Comparison of ENCODE assay signal across 8 mouse cellular contexts in the genomic region with DNA sequence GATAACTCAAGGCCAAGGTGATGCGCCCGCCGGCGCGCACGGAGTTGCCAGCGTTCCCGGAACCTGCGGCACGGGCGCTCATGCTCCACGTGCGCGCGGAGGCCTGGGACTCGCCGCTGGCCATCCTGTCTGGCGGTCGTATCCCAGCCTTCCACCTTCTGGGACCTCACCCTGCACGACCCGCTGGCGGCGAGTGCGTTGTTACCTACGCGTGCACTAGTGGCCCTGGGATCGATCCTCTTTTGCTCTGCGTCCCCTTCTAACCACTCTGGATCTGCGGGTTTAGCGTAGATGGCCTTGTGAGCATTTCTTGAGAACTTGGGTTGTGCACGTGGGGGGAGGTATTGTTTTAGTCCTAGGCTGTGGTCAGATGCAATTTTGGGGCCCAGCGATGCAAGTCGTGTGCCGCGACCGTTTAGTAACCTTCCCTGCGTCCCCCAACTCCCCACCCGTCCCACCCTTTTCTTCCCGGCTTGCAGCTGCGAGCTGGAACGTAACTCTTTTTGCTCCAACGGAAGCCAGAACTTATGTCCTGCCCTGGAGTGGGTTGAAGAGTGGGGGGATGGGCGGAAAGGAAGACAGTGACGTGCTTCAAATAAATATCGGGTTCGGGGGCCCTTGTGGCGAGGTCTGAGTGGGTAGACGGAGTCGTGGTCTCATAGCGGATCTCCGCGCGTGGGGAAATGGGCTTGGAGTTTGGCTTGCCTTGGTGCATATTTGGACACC. TPM values are rescaled to one million over a fixed set of nuclear protein-coding genes. Genes with fewer than 3 reads are reported as not detected.
DNase-seq lines count a peak whose midpoint lies in the region; ATAC-seq and TF ChIP-seq lines count a peak whose summit lies in the region.

No protein-coding gene starts in this region.

- peak overlapping the region; percentile 72 for H3K4me2 ChIP-seq in forebrain, embryonic 12.5 days
- peak overlapping the region; percentile 54 for H3K4me2 ChIP-seq in lung, embryonic 16.5 days (ENCODE audit: low read depth, low read length)

- H3K27ac ChIP-seq in layer of hippocampus, adult 2 months = peak overlapping the region; percentile 92; the same call in 1 of the 2 replicates
- H3K27ac ChIP-seq in forebrain, embryonic 12.5 days = peak overlapping the region; percentile 87
- peak overlapping the region; percentile 92 for H3K27ac ChIP-seq in lung, embryonic 16.5 days (ENCODE audit: low read length)

- no peak for TF ChIP-seq CTCF in layer of hippocampus, adult 2 months (conservative IDR thresholded peaks at IDR 0.05)

- peaks cover 36% of the 10 kb centered on the region for H3K4me1 ChIP-seq in forebrain, embryonic 12.5 days
- peaks cover 25% of the 10 kb centered on the region for H3K4me1 ChIP-seq in lung, embryonic 16.5 days (replicated peaks; ENCODE audit: control insufficient read depth, insufficient read depth, low read length)

- peak; percentile 62 for ATAC-seq in forebrain, embryonic 12.5 days (ENCODE audit: low FRiP score)
- peak; percentile 63 for ATAC-seq in lung, embryonic 16.5 days (ENCODE audit: low read depth)

- peak overlapping the region; percentile 90 for H3K4me3 ChIP-seq in layer of hippocampus, adult 2 months
- peak overlapping the region; percentile 80 for H3K4me3 ChIP-seq in forebrain, embryonic 12.5 days (replicated peaks)
- H3K4me3 ChIP-seq in lung, embryonic 16.5 days (ENCODE audit: low read length) = peak overlapping the region; percentile 79

- H3K9ac ChIP-seq in forebrain, embryonic 12.5 days = peak overlapping the region; percentile 85
- H3K9ac ChIP-seq in lung, embryonic 16.5 days (ENCODE audit: low read length) = peak overlapping the region; percentile 86

- H3K27me3 ChIP-seq in forebrain, embryonic 12.5 days = peaks cover 16% of the 10 kb centered on the region
- H3K27me3 ChIP-seq in lung, embryonic 16.5 days (ENCODE audit: control insufficient read depth, insufficient read depth, low read depth, low read length) = no peaks in the 10 kb centered on the region

- H3K36me3 ChIP-seq in forebrain, embryonic 12.5 days (replicated peaks) = peaks cover 20% of the 10 kb centered on the region
- H3K36me3 ChIP-seq in lung, embryonic 16.5 days (ENCODE audit: control insufficient read depth, insufficient read depth, low read length) = peaks cover 13% of the 10 kb centered on the region

- no peaks in the 10 kb centered on the region for H3K9me3 ChIP-seq in forebrain, embryonic 12.5 days
- no peaks in the 10 kb centered on the region for H3K9me3 ChIP-seq in lung, embryonic 16.5 days (ENCODE audit: control insufficient read depth, low read length)

- DNase-seq in layer of hippocampus, adult 2 months (ENCODE audit: low spot score in 2 of 2) = no peak
- DNase-seq in layer of hippocampus, adult 11-12 months (ENCODE audit: low spot score) = no peak
- DNase-seq in adrenal gland, postnatal 36 days = peak; percentile 45 to 60
- peak; percentile 71 for DNase-seq in induced T-regulatory cell, adult 2 months (ENCODE audit: low read depth)
- DNase-seq in ovary, postnatal 10 days (ENCODE audit: low spot score) = peak; percentile 41
- peak; percentile 3 to 22 for DNase-seq in urinary bladder, postnatal 36 days (ENCODE audit: low spot score in 2 of 2)

- WGBS in forebrain, embryonic 12.5 days = 0% methylated on average over 53 of the region's 53 CpGs
- WGBS in lung, embryonic 16.5 days = under 1% methylated on average over 53 of the region's 53 CpGs

RNA-seq across cellular contexts. Expression of gene Cdca7, which starts 0.7 kb away (rescaled TPM):
- 1 to 10 TPM; 3.1 to 9.1 TPM for total RNA-seq in layer of hippocampus, adult 2 months (2021)
- 1 to 10 TPM; 3.6 to 4.3 TPM for total RNA-seq in adrenal gland, postnatal 36 days (2021)
- polyA plus RNA-seq in forebrain, embryonic 12.5 days (2016; fragmentation: Nextera tagmentation; extraction: Ambion mirVana) = 228 and 252 TPM in 2 replicates
- polyA plus RNA-seq in lung, embryonic 16.5 days (2015; fragmentation: Nextera tagmentation; extraction: Ambion mirVana) = 130 and 137 TPM in 2 replicates

Comparison
In these comparisons a context has a peak if more than half of its experiments do, and no peak if none do; other contexts are left out.
1. DNase-seq: peak in adrenal gland, postnatal 36 days (2 of 2), induced T-regulatory cell, adult 2 months (single experiment), ovary, postnatal 10 days (single experiment) and urinary bladder, postnatal 36 days (2 of 2); none in layer of hippocampus, adult 2 months (0 of 2) and layer of hippocampus, adult 11-12 months (single experiment).
2. Peak in every context shown above with its lines, with median percentiles within 50 percentile points of each other: H3K27ac ChIP-seq and H3K4me3 ChIP-seq.